Mouse (Mus musculus): ENCODE measurements around the gene Tmem50b. TPM values are rescaled to one million over a fixed set of nuclear protein-coding genes. Genes with fewer than 3 reads are reported as not detected.
"Not testable (repeated sequence)": the region's sequence is repeated elsewhere in the genome, so short reads cannot be mapped to it uniquely, and the experiment has no call there.

Tmem50b gene
- polyA plus RNA-seq (2016; fragmentation: Nextera tagmentation; extraction: Ambion mirVana), result 32.7 and 33.8 TPM in 2 replicates

DNA sequence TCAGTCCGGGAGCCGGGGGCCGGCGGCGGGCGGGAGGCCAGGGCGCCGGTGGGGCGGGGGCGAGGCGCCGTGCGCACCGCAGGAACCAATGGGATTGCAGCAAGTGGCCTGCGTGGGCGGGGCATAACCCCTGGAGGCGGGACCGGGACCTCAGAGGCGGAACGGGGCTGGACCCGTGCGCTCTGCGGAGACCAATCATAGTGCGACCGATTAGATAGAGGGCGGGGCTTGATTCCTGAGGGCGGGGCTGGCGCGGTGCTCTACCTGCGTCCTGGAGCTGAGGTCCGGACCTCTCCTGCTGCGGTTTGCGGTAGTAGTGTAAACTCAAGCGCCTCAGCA lies at the start of gene Tmem50b:
Tmem50b (minus strand) TSS at position 129 of the 339 bp plus-strand sequence.
- peak; percentile 98 for DNase-seq (ENCODE audit: extremely low spot score, low spot score)
- H3K4me1 ChIP-seq, result peaks cover 25% of the 10 kb centered on the region
- H3K36me3 ChIP-seq (replicated peaks), result no peaks in the 10 kb centered on the region
- peak within 1 kb of the TSS; percentile 75 for H3K4me3 ChIP-seq
- H3K27me3 ChIP-seq (ENCODE audit: poor library complexity, severe bottlenecking), result peaks cover 40% of the 10 kb centered on the region
- H3K9me3 ChIP-seq, result no peaks in the 10 kb centered on the region
- WGBS, result 0% methylated on average over 34 of the region's 34 CpGs
- peak within 1 kb of the TSS; percentile 86 for H3K27ac ChIP-seq

GRCm38 (mm10) chr16:91646681-91647419 lies 49.2 kb upstream of the Tmem50b start, which contains the start of gene Gart:
Gart (minus strand) TSS chr16:91646952.
- under 1% methylated on average over 59 of the region's 59 CpGs for WGBS
- peak within 1 kb of the TSS; percentile 87 for H3K4me3 ChIP-seq
- H3K4me1 ChIP-seq, result peaks cover 29% of the 10 kb centered on the region
- peak within 1 kb of the TSS; percentile 99 for H3K27ac ChIP-seq
- H3K36me3 ChIP-seq (replicated peaks), result peaks cover 33% of the 10 kb centered on the region
- DNase-seq (ENCODE audit: extremely low spot score, low spot score), result peak; percentile 90
- H3K9me3 ChIP-seq, result no peaks in the 10 kb centered on the region
- no peaks in the 10 kb centered on the region for H3K27me3 ChIP-seq (ENCODE audit: poor library complexity, severe bottlenecking)

DNA sequence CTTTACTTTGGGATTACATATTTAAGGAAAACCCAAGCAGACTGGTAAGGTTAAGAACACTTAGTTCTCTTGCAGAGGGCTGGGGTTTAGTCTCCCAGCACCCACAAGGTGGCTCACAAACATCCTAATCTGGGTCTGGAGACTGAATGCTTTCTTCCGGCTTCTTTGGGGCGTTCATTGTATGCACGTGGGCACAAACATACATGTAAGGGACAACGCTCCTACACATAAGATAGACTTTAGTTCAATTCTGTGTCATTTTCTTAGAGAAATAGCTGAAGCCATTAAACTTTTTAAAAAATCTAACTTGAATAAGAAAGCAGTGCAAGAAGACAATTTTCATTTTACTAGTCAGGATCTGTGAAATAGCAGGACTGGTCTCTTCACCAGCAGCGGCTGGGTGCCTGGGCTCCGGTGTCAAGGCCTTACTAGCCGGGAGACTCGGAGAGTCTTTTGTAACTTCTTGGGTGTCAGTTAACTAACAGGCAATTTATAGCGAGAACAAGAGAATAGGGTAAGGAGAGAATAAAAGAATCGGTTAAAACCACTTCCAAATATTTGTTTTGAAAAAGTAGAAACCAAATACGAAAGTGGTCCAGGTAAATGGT lies 48.5 kb upstream of the Tmem50b start:
- Histone ChIP-seq H3K36me3 (replicated peaks) (peaks cover 33% of the 10 kb centered on the region), H3K27ac (peak overlapping the region; percentile 99), H3K4me1 (peaks cover 29% of the 10 kb centered on the region), H3K27me3 (ENCODE audit: poor library complexity, severe bottlenecking) (no peaks in the 10 kb centered on the region), H3K4me3 (peak overlapping the region; percentile 87), H3K9me3 (no peaks in the 10 kb centered on the region)
- 2% methylated on average over 11 of the region's 11 CpGs for WGBS
- DNase-seq (ENCODE audit: extremely low spot score, low spot score), result no peak

GRCm38 (mm10) chr16:91645420-91645819 lies 47.8 kb upstream of the Tmem50b start:
- H3K27ac ChIP-seq; DNase-seq (ENCODE audit: extremely low spot score, low spot score); H3K27me3 ChIP-seq (ENCODE audit: poor library complexity, severe bottlenecking); H3K9me3 ChIP-seq: not testable (repeated sequence)
- Histone ChIP-seq H3K36me3 (replicated peaks) (peaks cover 33% of the 10 kb centered on the region), H3K4me3 (peak overlapping the region; percentile 87), H3K4me1 (peaks cover 29% of the 10 kb centered on the region)
- WGBS, result 90% methylated on average over 1 of the region's 2 CpGs

- H3K36me3 ChIP-seq (replicated peaks), result peaks cover 37% of the 10 kb centered on the region
- DNase-seq (ENCODE audit: extremely low spot score, low spot score), result no peak
- H3K4me1 ChIP-seq, result peaks cover 26% of the 10 kb centered on the region
- no peak overlapping the region for H3K4me3 ChIP-seq
- H3K27me3 ChIP-seq (ENCODE audit: poor library complexity, severe bottlenecking), result no peaks in the 10 kb centered on the region
- no peaks in the 10 kb centered on the region for H3K9me3 ChIP-seq
- no peak overlapping the region for H3K27ac ChIP-seq
- 90% methylated on average over 2 of the region's 2 CpGs for WGBS
Measured at GRCm38 (mm10) chr16:91644901-91645300, 47.3 kb upstream of the Tmem50b start.

- peaks cover 84% of the 10 kb centered on the region for H3K36me3 ChIP-seq (replicated peaks)
- no peak overlapping the region for H3K27ac ChIP-seq
- H3K4me1 ChIP-seq, result peaks cover 5% of the 10 kb centered on the region; the same call in 1 of the 2 replicates
- DNase-seq (ENCODE audit: extremely low spot score, low spot score), result no peak
- no peaks in the 10 kb centered on the region for H3K27me3 ChIP-seq (ENCODE audit: poor library complexity, severe bottlenecking)
- 90% methylated on average over 8 of the region's 8 CpGs for WGBS
- no peaks in the 10 kb centered on the region for H3K9me3 ChIP-seq
- H3K4me3 ChIP-seq, result no peak overlapping the region
Measured at GRCm38 (mm10) chr16:91640171-91640570, 42.6 kb upstream of the Tmem50b start.

DNA sequence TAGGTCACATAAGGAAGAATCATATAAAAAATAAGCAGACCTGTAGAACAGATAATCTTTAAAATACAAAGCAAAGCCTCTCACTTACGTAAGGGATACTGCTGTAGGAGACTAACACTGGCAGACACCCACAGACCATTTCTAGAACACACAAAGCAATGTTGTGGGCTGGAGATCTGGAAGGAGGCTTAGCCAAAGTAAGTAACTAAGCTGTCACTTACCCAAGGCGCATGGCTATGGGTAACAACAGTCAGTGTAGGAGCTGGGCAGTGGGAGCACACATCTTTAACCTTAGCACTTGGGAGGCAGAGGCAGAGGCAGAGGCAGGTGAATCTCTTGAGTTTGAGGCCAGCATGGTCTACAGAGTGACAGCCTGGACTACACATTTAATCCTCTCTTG lies 42.0 kb upstream of the Tmem50b start:
- H3K9me3 ChIP-seq, result no peaks in the 10 kb centered on the region
- WGBS, result 94% methylated on average over 2 of the region's 2 CpGs
- H3K27ac ChIP-seq, result no peak overlapping the region
- H3K27me3 ChIP-seq (ENCODE audit: poor library complexity, severe bottlenecking), result no peaks in the 10 kb centered on the region
- H3K36me3 ChIP-seq (replicated peaks), result peaks cover 89% of the 10 kb centered on the region
- H3K4me1 ChIP-seq, result peaks cover under 1% of the 10 kb centered on the region; the same call in 1 of the 2 replicates
- no peak for DNase-seq (ENCODE audit: extremely low spot score, low spot score)
- H3K4me3 ChIP-seq, result no peak overlapping the region

- Histone ChIP-seq H3K27me3 (ENCODE audit: poor library complexity, severe bottlenecking) (no peaks in the 10 kb centered on the region), H3K4me1 (no peaks in the 10 kb centered on the region), H3K36me3 (replicated peaks) (peaks cover 94% of the 10 kb centered on the region), H3K4me3 (no peak overlapping the region), H3K27ac (no peak overlapping the region), H3K9me3 (no peaks in the 10 kb centered on the region)
- WGBS, result 95% methylated on average over 5 of the region's 5 CpGs
- DNase-seq (ENCODE audit: extremely low spot score, low spot score), result no peak
Measured at GRCm38 (mm10) chr16:91639161-91639560, 41.6 kb upstream of the Tmem50b start.

GRCm38 (mm10) chr16:91633641-91634040 lies 36.0 kb upstream of the Tmem50b start:
- no peaks in the 10 kb centered on the region for H3K27me3 ChIP-seq (ENCODE audit: poor library complexity, severe bottlenecking)
- H3K4me1 ChIP-seq, result no peaks in the 10 kb centered on the region
- H3K36me3 ChIP-seq (replicated peaks), result peaks cover 99% of the 10 kb centered on the region
- no peak overlapping the region for H3K27ac ChIP-seq
- no peak overlapping the region for H3K4me3 ChIP-seq
- 92% methylated on average over 12 of the region's 12 CpGs for WGBS
- no peaks in the 10 kb centered on the region for H3K9me3 ChIP-seq
- no peak for DNase-seq (ENCODE audit: extremely low spot score, low spot score)

- no peaks in the 10 kb centered on the region for H3K27me3 ChIP-seq (ENCODE audit: poor library complexity, severe bottlenecking)
- no peak overlapping the region for H3K27ac ChIP-seq
- 91% methylated on average over 7 of the region's 7 CpGs for WGBS
- no peaks in the 10 kb centered on the region for H3K4me1 ChIP-seq
- peaks cover 99% of the 10 kb centered on the region for H3K36me3 ChIP-seq (replicated peaks)
- no peak for DNase-seq (ENCODE audit: extremely low spot score, low spot score)
- no peaks in the 10 kb centered on the region for H3K9me3 ChIP-seq
- no peak overlapping the region for H3K4me3 ChIP-seq
Measured at GRCm38 (mm10) chr16:91632940-91633339, 35.3 kb upstream of the Tmem50b start.

- H3K4me3 ChIP-seq, result no peak overlapping the region
- 99% methylated on average over 5 of the region's 5 CpGs for WGBS
- H3K36me3 ChIP-seq (replicated peaks), result peaks cover 99% of the 10 kb centered on the region
- no peaks in the 10 kb centered on the region for H3K27me3 ChIP-seq (ENCODE audit: poor library complexity, severe bottlenecking)
- DNase-seq (ENCODE audit: extremely low spot score, low spot score), result no peak
- no peak overlapping the region for H3K27ac ChIP-seq
- no peaks in the 10 kb centered on the region for H3K4me1 ChIP-seq
- no peaks in the 10 kb centered on the region for H3K9me3 ChIP-seq
Measured at GRCm38 (mm10) chr16:91632439-91632838, 34.8 kb upstream of the Tmem50b start.

DNA sequence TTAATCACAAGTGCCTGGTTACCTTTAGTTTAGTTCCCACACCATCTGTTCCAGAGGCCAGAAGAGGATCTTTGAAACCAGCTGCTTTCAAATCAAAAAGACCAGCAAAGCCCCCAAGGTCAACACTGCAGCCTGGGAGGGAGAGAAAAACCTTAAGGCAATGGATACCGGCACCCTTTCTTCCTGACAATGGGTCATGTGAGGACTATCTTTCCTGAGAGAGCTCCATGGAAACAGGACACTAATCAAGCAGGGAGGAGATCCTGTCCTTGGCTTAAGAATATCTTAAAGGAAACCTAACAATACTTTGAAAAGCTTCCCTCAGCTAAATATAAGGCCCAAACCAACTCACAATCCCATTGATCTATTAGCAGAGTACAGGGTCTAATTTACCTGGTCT lies 33.0 kb upstream of the Tmem50b start:
- no peak for DNase-seq (ENCODE audit: extremely low spot score, low spot score)
- no peak overlapping the region for H3K4me3 ChIP-seq
- H3K9me3 ChIP-seq, result no peaks in the 10 kb centered on the region
- H3K27ac ChIP-seq, result no peak overlapping the region
- H3K4me1 ChIP-seq, result no peaks in the 10 kb centered on the region
- H3K36me3 ChIP-seq (replicated peaks), result peaks cover 99% of the 10 kb centered on the region
- H3K27me3 ChIP-seq (ENCODE audit: poor library complexity, severe bottlenecking), result no peaks in the 10 kb centered on the region
- 85% methylated on average over 1 of the region's 1 CpGs for WGBS

- no peak overlapping the region for H3K27ac ChIP-seq
- no peaks in the 10 kb centered on the region for H3K4me1 ChIP-seq
- H3K27me3 ChIP-seq (ENCODE audit: poor library complexity, severe bottlenecking), result no peaks in the 10 kb centered on the region
- no peak for DNase-seq (ENCODE audit: extremely low spot score, low spot score)
- H3K9me3 ChIP-seq, result no peaks in the 10 kb centered on the region
- peaks cover 99% of the 10 kb centered on the region for H3K36me3 ChIP-seq (replicated peaks)
- H3K4me3 ChIP-seq, result no peak overlapping the region
- WGBS, result 95% methylated on average over 4 of the region's 4 CpGs
Measured at GRCm38 (mm10) chr16:91629749-91630148, 32.1 kb upstream of the Tmem50b start.

Data from forebrain, embryonic 10.5 days (tissue).